Mouse (Mus musculus) neural tube, embryonic 11.5 days (tissue): ENCODE data around the gene Ugt1a9. TPM values are rescaled to one million over a fixed set of nuclear protein-coding genes. Genes with fewer than 3 reads are reported as not detected.

Experiments used
- ATAC-seq: fragments of 200-750 bp; cut with Nextera tagmentation; 2 replicates; pipeline ENCODE4 v1.8.0; 2017; ENCODE audit warnings: moderate number of reproducible peaks, mild to moderate bottlenecking, moderate TSS enrichment, moderate library complexity; ENCODE audit not compliant: insufficient read depth, low FRiP score, low TSS enrichment
- DNase-seq: peaks from one replicate; pipeline ENCODE4 v3.0.0-alpha.2; 2015; ENCODE audit warnings: low spot score
- H3K27ac ChIP-seq: fragments of 300-500 bp; sonication (generic); 2 replicates; pipeline ENCODE4 v1.5.1; 2014; ENCODE audit warnings: low read depth, mild to moderate bottlenecking, low read length
- H3K27me3 ChIP-seq: fragments of 300-500 bp; sonication (generic); 2 replicates; pipeline ENCODE4 v1.6.1; 2014; ENCODE audit warnings: mild to moderate bottlenecking, low read length, mixed read lengths; ENCODE audit not compliant: control insufficient read depth, insufficient read depth
- H3K36me3 ChIP-seq: fragments of 300-500 bp; sonication (generic); 2 replicates; pipeline ENCODE4 v1.6.1; 2014; ENCODE audit warnings: mild to moderate bottlenecking, low read length, moderate library complexity, mixed read lengths; ENCODE audit not compliant: control insufficient read depth, insufficient read depth
- H3K4me1 ChIP-seq: fragments of 300-500 bp; sonication (generic); 2 replicates; pipeline ENCODE4 v1.6.1; 2014; ENCODE audit warnings: low read length, mixed read lengths; ENCODE audit not compliant: control insufficient read depth, insufficient read depth
- H3K4me2 ChIP-seq: fragments of 300-500 bp; sonication (generic); 2 replicates; pipeline ENCODE4 v1.6.1; 2014; ENCODE audit warnings: low read depth, mild to moderate bottlenecking, moderate library complexity
- H3K4me3 ChIP-seq: fragments of 300-500 bp; sonication (generic); 2 replicates; pipeline ENCODE4 v1.5.1; 2014; ENCODE audit warnings: low read depth, low read length
- H3K9ac ChIP-seq: fragments of 300-500 bp; sonication (generic); 2 replicates; pipeline ENCODE4 v1.6.1; 2014; ENCODE audit warnings: mild to moderate bottlenecking, low read length
- H3K9me3 ChIP-seq: fragments of 300-500 bp; sonication (generic); 2 replicates; pipeline ENCODE4 v1.6.1; 2016; ENCODE audit warnings: low read length; ENCODE audit not compliant: control insufficient read depth
- WGBS: fragments of 180-500 bp; shearing (Covaris S2); extraction: QIAGEN DNeasy Blood & Tissue Kit; methylation state at CpG from one replicate; pipeline ENCODE4 v1.1.7; 2014; 5-methylcytosine and 5-hydroxymethylcytosine counted together
- polyA plus RNA-seq: library from polyadenylated mRNA; unstranded; fragments of >200 nt; fragmentation: Nextera tagmentation; extraction: Ambion mirVana; gene quantifications from 2 replicates; pipeline ENCODE4 v1.2.1, GENCODE M21; 2014

Gene Ugt1a9
- polyA plus RNA-seq, 1 experiment from 2014 or later = not detected

DNA sequence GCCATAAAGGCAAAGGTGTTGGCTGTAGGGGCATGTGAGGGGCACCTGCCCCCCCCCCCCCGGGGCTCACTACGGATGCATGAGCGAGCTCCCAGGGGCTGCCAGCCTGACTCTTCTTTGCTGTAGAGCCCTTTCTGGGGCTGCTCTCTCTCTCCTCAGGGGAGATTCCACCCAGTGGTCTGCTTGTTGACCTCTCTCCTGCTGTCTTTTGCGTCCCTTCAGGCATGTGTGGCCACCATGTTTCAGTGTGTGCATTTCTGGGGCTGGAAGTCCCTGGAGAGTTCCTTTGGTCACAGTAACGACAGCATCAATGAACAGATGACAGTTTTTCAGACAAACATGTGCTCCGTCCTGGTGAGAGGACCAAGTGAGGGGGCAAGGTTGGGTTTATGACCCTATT is 187.8 kb downstream of the Ugt1a9 start:
- ATAC-seq = no peak
- H3K9ac ChIP-seq = no peak overlapping the region
- H3K9me3 ChIP-seq = peaks cover 78% of the 10 kb centered on the region
- no peaks in the 10 kb centered on the region for H3K27me3 ChIP-seq
- H3K36me3 ChIP-seq = peaks cover 27% of the 10 kb centered on the region
- no peak overlapping the region for H3K4me2 ChIP-seq
- no peak overlapping the region for H3K4me3 ChIP-seq
- no peak overlapping the region for H3K27ac ChIP-seq
- H3K4me1 ChIP-seq = no peaks in the 10 kb centered on the region
- no peak for DNase-seq
- 66% methylated on average over 6 of the region's 6 CpGs for WGBS

GRCm38 (mm10) chr1:88258881-88259642 is 188.5 kb downstream of the Ugt1a9 start:
- ATAC-seq = peak; percentile 2

DNA sequence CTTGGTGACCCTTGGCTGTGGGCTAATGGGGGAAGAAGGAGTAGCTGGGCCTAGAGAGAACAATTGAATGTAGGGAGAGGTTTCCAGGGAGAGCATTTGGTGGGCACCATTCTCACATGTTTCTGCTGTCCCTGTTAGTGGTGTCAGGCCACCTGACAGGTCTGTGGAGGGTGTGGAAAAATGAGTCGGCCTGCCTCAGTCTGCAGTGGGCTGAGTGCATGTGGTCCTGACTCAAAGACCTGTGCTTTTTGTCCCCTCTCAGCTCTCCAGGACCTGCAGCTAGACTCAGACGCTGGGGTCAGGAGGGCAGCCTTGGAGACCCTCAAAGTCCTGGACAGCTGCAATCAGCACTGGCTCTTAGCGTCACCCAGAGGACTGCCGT is 189.0 kb downstream of the Ugt1a9 start:
- Histone ChIP-seq H3K27me3 (no peaks in the 10 kb centered on the region), H3K9me3 (peaks cover 76% of the 10 kb centered on the region), H3K4me1 (no peaks in the 10 kb centered on the region), H3K9ac (no peak overlapping the region), H3K4me2 (no peak overlapping the region), H3K36me3 (peaks cover 40% of the 10 kb centered on the region), H3K4me3 (no peak overlapping the region), H3K27ac (0 out of 2 replicates have a peak overlapping the region, but pooled peaks have one; percentile 0)
- peak; percentile 63 for DNase-seq
- WGBS = 76% methylated on average over 4 of the region's 4 CpGs
- peak; percentile 3; the same call in 1 of the 2 replicates for ATAC-seq

More at GRCm38 (mm10) chr1:88258881-88259642, 188.5 kb downstream of the Ugt1a9 start:
- H3K27me3 ChIP-seq = no peaks in the 10 kb centered on the region
- H3K4me2 ChIP-seq = no peak overlapping the region
- no peak overlapping the region for H3K4me3 ChIP-seq
- peaks cover 34% of the 10 kb centered on the region for H3K36me3 ChIP-seq
- no peaks in the 10 kb centered on the region for H3K4me1 ChIP-seq
- peaks cover 78% of the 10 kb centered on the region for H3K9me3 ChIP-seq
- 77% methylated on average over 8 of the region's 8 CpGs for WGBS
- no peak for DNase-seq
- H3K9ac ChIP-seq = no peak overlapping the region
- H3K27ac ChIP-seq = 0 out of 2 replicates have a peak overlapping the region, but pooled peaks have one; percentile 0

DNA sequence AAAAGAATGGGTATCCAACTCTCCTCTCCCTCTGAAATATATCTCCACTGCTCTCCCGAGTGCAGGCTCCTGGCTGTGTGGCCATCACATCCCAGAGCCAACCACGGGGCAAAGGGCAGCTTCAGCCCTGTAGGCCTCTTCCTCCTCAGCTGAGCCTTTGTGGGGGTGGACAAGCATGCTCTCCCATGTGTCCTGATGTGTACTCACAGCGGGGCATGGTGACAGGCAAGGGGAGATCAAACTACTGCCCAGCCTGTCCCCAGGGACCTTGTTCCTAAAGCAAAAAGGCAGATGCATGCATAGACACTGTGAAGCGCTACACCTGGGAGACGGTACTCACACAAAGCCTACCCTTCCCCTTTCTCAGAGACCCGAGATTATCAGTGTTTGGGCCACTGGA is 189.5 kb downstream of the Ugt1a9 start:
- Histone ChIP-seq H3K4me2 (no peak overlapping the region), H3K27me3 (no peaks in the 10 kb centered on the region), H3K4me3 (no peak overlapping the region), H3K9ac (no peak overlapping the region), H3K9me3 (peaks cover 76% of the 10 kb centered on the region), H3K4me1 (no peaks in the 10 kb centered on the region), H3K27ac (no peak overlapping the region), H3K36me3 (peaks cover 45% of the 10 kb centered on the region)
- 81% methylated on average over 6 of the region's 6 CpGs for WGBS
- DNase-seq (no peak), ATAC-seq (peak; percentile 5)

DNA sequence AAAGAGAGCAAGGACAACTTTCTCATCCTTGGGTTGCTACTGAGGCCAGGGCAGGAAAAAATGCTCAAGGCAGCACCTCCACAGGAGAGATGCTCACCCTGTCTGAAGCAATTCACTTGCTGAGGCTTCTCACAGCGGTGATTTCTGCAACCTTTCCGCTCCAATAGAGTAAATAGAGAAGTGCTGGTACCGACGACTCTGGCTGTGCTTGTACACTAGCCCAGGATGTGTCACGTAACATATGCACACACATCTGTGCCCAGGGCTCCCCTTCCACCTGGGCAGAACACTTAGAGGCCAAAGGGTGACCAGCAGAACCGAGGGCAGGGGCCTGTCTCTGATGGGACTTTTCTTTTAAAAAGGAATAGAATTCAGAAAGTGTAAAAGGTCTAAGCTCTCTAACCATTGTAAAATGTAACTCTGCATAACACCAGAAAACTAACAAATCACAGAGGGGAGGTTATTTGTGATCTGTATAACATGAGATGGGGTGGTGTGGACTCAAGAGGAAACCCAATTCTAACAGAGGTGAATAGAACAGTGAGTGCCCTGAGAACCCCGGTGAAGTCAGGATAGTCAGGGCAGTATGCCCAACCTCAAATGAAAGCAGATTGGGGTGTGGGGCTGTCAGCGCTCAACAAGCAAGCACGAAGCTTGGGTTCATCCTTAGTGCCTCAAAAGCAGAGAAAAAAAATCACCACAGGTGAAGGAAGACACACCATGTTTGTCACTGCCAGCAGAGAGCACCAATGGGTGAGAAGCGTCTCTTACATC is 190.2 kb downstream of the Ugt1a9 start:
- H3K36me3 ChIP-seq = peaks cover 51% of the 10 kb centered on the region

DNA sequence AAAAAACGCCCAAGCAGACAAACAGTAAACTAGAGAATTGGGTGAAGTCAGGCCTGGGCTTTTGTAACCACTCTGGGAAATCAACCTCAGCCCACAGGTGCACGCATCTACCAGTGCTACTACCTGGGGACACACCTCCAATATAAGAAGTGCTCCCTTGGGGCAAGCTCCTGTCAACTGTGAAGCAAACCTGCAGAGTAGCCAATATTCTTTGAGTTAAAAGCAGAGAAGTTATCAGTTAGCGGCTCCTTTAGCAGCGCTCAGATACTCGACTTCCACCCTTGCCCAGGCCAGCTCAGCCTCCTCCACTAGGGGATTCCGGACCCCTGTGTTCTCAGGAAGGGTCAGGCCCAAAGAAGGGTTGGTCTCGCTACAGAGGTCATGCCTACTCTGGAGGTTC is 191.1 kb downstream of the Ugt1a9 start:
- peaks cover 61% of the 10 kb centered on the region for H3K36me3 ChIP-seq
- H3K9ac ChIP-seq = no peak overlapping the region
- H3K27me3 ChIP-seq = no peaks in the 10 kb centered on the region
- no peaks in the 10 kb centered on the region for H3K4me1 ChIP-seq
- peaks cover 70% of the 10 kb centered on the region for H3K9me3 ChIP-seq
- ATAC-seq = no peak
- no peak overlapping the region for H3K27ac ChIP-seq
- DNase-seq = no peak
- 86% methylated on average over 7 of the region's 7 CpGs for WGBS
- H3K4me3 ChIP-seq = no peak overlapping the region
- H3K4me2 ChIP-seq = no peak overlapping the region

More for the DNA sequence above, 190.2 kb downstream of the Ugt1a9 start:
- no peak overlapping the region for H3K27ac ChIP-seq
- H3K27me3 ChIP-seq = no peaks in the 10 kb centered on the region
- no peak overlapping the region for H3K4me2 ChIP-seq
- no peak overlapping the region for H3K9ac ChIP-seq
- DNase-seq = no peak
- H3K4me1 ChIP-seq = no peaks in the 10 kb centered on the region
- peaks cover 76% of the 10 kb centered on the region for H3K9me3 ChIP-seq
- ATAC-seq = no peak
- WGBS = 86% methylated on average over 10 of the region's 10 CpGs
- H3K4me3 ChIP-seq = no peak overlapping the region

DNA sequence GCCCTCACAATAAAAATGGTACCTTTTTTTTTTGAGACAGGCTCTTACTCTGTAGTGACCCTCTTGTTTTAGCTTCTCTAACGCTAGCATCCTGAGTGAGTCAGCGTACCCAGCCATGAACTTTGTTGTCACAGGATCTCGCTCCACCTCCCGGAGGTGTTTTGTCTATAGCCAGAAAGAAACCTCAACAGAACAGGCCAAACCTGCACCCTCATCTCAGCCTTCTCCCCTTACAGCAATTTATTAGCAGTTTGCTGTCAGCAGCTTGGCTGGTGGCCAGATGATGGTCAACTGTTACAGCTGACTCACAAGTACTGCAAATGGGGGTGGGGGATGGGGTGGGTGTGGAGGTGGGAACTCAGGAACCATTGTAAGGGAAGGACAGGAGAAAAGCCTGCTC is 191.7 kb downstream of the Ugt1a9 start:
- Histone ChIP-seq H3K4me3 (no peak overlapping the region), H3K27me3 (no peaks in the 10 kb centered on the region), H3K9ac (no peak overlapping the region), H3K4me1 (no peaks in the 10 kb centered on the region), H3K27ac (no peak overlapping the region), H3K4me2 (no peak overlapping the region), H3K9me3 (peaks cover 65% of the 10 kb centered on the region), H3K36me3 (peaks cover 66% of the 10 kb centered on the region)
- ATAC-seq (no peak), DNase-seq (peak; percentile 68)
- 87% methylated on average over 4 of the region's 4 CpGs for WGBS

DNA sequence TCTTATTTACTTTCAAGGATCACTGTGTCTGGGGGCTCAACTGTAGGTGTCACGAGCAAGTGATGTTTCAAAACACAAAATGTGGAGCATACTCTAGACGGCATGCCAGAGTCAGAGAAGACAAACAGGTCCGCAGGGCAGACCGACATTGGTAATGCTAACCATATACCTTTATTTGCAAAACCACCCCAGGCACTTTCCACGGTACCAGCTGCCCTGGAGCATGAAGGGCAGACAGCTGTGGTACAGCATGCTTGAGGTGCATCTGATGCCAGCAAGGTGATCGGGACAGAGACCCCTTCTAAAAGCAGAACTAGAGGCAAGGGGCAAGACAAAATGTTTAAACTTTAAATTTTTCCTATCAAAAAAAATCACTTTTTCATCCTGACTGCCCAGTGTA is 192.4 kb downstream of the Ugt1a9 start:
- no peak overlapping the region for H3K9ac ChIP-seq
- no peak overlapping the region for H3K4me2 ChIP-seq
- H3K27me3 ChIP-seq = no peaks in the 10 kb centered on the region
- ATAC-seq = no peak
- no peaks in the 10 kb centered on the region for H3K4me1 ChIP-seq
- peaks cover 73% of the 10 kb centered on the region for H3K36me3 ChIP-seq
- WGBS = 76% methylated on average over 6 of the region's 6 CpGs
- H3K4me3 ChIP-seq = no peak overlapping the region
- H3K27ac ChIP-seq = no peak overlapping the region
- no peak for DNase-seq
- H3K9me3 ChIP-seq = peaks cover 60% of the 10 kb centered on the region
